Mouse (Mus musculus): ENCODE results near the gene Trim12a.
A peak's percentile ranks its signal among the peaks of the same experiment; 100 is the strongest.
"Not testable (repeated sequence)": the region's sequence is repeated elsewhere in the genome, so short reads cannot be mapped to it uniquely, and the experiment has no call there.

Gene Trim12a

DNA sequence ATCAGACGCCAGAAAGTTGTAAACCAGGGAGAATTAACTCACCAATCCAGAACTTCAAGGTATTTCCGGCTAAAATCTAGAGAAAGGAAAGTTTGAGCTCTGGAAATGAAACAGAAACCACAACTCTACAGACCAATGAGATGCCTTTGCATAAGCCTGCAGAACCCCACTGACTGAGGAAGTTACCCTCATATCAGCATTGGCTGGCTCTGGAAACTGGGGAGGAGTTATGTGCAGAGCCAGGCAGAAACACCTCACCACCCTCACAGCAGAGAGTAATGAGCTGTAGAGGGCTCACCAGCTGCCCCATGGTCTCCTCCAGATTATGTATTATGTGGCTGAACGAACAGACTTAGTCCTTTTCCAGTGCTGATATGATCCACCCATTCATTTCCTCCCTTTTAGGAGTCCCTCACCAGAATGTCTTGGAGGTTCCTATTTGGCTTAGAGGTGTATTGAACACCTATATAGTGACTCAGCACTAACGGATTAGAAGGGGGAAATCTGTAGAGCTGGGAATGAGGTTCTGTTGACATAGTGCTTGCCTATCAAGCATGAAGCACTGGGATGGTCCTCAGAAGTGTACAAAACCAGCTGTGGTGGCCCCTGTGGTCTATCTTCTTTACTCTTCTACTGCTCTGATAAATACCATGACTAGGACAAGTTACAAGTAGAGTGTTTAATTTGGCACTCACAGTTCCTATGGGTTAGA lies at the start of gene Trim12a:
Gene Trim12a (minus strand): TSS at position 98 of the 712 bp plus-strand sequence.
- DNase-seq = not testable (repeated sequence)

DNA sequence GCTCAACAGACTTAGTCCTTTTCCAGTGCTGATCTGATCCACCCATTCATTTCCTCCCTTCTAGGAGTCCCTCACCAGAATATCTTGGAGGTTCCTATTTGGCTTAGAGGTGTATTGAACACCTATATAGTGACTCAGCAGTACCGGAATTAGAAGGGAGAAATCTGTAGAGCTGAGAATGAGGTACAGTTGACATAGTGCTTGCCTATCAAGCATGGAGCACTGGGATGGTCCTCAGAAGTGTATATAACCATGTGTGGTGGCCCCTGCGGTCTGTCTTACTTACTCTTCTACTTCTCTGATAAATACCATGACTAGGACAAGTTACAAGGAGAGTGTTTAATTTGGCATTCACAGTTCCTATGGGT lies 38.3 kb upstream of the Trim12a start:
- DNase-seq = no peak

DNA sequence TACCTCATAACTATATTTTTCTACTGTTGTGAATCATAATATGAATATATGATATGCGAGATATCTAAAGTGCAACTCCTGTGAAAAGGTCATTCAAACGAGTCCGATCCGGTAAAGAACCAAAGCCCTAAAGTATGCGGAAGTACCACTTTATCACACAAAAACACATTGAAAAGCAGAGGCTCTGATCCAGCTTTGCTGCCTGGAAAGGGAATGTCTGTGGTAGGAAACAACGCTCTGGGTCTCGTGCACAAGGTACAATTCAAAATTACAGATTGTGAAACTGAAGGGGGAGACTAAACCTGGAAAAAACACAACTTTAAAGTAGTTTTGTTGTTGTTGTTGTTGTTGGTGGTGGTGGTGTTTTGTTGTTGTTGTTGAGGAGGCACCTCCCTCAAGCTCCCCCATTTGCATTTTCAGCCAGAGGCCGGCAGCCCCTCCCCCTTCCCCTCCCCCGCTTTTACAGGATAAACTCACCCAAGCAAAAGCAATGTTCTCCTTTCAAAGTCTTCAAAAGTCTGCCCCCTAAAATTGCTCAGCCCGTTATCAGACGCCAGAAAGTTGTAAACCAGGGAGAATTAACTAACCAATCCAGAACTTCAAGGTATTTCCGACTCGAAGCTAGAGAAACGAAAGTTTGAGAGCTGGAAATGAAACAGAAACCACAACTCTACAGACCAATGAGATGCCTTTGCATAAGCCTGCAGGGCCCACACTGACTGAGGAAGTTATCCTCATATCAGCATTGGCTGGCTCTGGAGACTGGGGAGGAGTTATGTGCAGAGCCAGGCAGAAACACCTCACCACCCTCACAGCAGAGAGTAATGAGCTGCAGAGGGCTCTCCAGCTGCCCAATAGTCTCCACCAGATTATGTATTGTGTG lies 37.7 kb upstream of the Trim12a start, which contains the start of gene Trim12c:
Gene Trim12c (minus strand): TSS at position 646 of the 883 bp plus-strand sequence.
- peak; percentile 74 for DNase-seq

DNA sequence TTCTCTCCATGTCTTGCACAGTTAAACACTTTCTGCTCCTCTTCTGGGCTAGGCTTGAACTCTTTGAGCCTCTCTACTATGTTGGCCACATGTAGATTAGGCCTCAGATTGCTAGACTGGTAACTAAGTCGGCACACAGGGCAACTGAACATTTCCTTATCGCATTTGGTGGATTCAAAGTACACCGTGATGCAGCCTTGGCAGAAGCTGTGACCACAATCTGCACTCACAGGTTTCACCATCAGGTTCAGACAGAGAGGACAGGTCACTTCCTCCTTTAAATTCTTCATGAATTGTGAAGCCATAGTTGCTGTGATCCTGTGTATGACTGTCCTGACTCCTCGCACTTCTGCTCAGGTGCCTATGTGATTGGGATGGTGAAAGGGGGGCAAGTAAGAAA lies 32.8 kb upstream of the Trim12a start:
- not testable (repeated sequence) for DNase-seq

DNA sequence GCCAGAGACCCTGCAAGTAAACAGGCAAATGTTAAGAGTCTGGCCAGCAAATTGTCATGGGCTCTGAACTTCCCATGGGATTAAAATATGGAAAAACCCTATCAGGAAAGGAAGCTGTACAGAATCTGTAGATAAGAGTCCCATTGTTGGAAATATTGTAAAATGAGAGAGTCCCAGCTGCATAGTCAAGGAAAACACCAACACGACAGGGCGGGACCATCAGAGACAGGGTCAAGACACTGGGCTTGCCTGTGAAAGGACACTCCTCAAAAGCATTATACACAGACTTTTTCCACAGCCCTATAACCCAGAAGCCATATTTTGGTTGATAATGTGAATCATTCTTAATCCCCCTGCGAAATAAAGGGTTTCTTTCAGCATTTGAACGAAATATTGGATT lies 25.5 kb upstream of the Trim12a start:
- not testable (repeated sequence) for DNase-seq

- DNase-seq = not testable (repeated sequence)
Measured at GRCm38 (mm10) chr7:104335547-104335946, 20.3 kb upstream of the Trim12a start.

DNA sequence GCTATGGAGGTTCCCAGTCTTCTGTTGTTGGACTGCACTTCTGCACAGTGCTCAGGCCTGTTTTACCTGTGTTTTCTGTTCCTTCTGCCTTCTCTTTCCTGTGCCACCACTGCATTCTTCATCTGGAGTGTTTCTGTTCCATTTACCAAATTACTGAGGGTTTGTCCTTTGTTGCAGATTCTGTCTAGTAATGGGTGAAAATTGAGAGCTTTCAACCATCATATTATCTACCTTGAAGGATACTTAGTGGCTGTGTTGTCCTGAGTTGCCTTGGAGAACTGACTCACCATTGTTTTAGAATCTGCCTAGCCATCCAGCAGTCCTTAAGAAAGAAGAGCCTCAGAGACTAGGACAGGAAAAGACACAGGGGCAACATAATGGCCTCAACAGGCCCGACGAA lies 13.9 kb upstream of the Trim12a start, which contains the start of gene Trim34b:
Gene Trim34b (plus strand): TSS at position 301 of the 400 bp plus-strand sequence.
- not testable (repeated sequence) for DNase-seq

- no peak for DNase-seq
Measured at GRCm38 (mm10) chr7:104322028-104322427, 6.8 kb upstream of the Trim12a start.

DNA sequence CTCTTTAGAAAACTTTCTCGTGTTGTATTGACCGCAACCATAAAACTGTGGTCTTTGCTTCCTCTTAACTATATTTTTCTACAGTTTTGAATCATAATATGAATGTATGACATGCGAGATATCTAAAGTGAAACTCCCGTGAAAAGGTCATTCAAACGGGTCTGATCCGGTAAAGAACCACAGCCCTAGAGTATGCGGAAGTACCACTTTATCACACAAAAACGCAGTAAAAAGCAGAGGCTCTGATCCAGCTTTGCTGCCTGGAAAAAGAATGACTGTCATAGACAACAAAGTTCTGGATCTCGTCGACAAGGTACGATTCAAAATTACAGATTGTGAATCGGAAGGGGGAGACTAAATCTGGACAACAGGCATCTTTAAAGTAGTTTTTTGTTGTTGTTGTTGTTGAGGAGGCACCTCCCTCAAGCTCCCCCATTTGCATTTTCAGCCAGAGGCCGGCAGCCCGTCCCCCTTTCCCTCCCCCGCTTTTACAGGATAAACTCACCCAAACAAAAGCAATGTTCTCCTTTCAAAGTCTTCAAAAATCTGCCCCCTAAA lies 391 bp downstream of the Trim12a start:
- no peak for DNase-seq

DNA sequence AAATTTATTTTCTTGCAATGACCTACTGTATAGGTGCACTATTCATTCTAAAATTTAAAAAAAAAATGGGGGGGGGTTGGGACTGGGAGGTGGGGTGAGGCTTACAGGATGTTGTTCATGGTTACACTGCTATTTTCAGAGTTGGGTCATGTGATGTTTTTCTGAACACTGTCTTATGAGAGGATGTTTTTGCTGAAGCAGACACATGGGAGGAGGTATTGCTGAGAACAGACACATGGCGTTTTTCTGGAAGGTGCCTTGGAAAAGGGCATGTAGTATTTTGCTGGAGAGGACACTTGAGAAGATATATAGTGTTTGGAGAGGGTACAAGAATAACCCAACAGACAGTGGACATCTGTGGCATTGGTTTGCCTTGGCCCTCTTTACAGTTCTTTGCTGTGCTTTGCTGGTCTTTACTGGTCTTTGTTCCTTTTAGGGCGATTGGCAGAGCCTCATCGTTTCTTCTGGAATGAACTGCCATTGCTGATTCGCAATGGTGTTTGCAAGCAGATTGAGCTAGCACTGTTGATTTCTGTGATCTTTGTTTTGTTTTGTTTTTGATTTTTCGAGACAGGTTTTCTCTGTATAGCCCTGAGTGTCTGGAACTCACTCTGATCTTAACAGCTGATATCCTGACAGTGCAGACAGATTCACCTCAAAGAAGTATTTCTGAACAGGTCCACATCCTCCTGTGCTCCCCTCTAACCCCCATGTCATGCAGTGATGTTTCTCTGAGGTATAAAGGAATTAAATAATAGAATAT lies 23.4 kb downstream of the Trim12a start:
- no peak for DNase-seq

DNA sequence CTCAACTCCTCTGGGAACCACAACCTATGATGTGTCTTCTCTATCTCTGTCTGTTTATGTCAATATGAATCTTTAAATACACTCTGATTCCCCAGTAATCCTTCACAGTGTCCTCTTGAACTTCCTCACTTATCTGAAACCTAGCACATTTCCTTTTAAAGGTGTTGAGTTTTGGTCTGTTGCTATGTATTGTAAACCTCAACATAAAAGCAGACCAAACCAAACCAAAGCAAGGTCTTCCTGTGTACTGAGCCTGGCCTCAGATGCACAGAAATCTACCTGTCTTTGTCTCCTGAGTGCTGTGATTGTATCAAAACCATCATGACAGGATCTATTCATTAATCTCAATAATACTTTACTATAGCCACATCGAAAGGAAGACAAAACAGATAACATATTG lies 24.6 kb downstream of the Trim12a start:
- DNase-seq = no peak

- not testable (repeated sequence) for DNase-seq
Measured at GRCm38 (mm10) chr7:104287576-104288443, 27.5 kb downstream of the Trim12a start, which contains the start of gene Trim5. Trim5 (minus strand) TSS chr7:104288094.

- DNase-seq = not testable (repeated sequence)
Measured at GRCm38 (mm10) chr7:104279361-104279760, 35.9 kb downstream of the Trim12a start.

DNA sequence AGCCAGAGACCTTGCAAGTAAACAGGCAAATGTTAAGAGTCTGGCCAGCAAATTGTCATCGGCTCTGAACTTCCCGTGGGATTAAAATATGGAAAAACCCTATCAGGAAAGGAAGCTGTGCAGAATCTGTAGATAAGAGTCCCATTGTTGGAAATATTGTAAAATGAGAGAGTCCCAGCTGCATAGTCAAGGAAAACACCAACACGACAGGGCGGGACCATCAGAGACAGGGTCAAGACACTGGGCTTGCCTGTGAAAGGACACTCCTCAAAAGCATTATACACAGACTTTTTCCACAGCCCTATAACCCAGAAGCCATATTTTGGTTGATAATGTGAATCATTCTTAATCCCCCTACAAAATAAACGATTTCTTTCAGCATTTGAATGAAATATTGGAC lies 49.9 kb downstream of the Trim12a start:
- DNase-seq = not testable (repeated sequence)

- not testable (repeated sequence) for DNase-seq
Measured at GRCm38 (mm10) chr7:104260380-104260779, 54.9 kb downstream of the Trim12a start.

Data from layer of hippocampus, adult 9-11 months (tissue).